Mouse (Mus musculus) kidney, adult 2 months (tissue): ENCODE measurements at regions not wholly inside any gene's neighbourhood (a gene's known extent, or its start where the extent isn't known, plus 50 kb on each side); places are given as distances from the start of the nearest gene placed in this dataset.

Source experiments
- CTCF ChIP-seq: fragments of 200-500 bp; conservative IDR thresholded peaks from 2 replicates; pipeline ENCODE4 v1.5.1; 2011; ENCODE audit warnings: low read depth, mild to moderate bottlenecking, control low read depth, low read length, moderate library complexity, mixed read lengths; ENCODE audit not compliant: insufficient read depth, insufficient read length
- POLR2A ChIP-seq: fragments of 200-500 bp; IDR thresholded peaks from one replicate; pipeline ENCODE4 v1.6.1; 2011; ENCODE audit warnings: low read depth, low read length, control low read depth

GRCm38 (mm10) chr13:29058685-29059084 lies 105.2 kb upstream of the Sox4 start:
- TF ChIP-seq POLR2A, result no peak
- no peak for TF ChIP-seq CTCF
